Mouse (Mus musculus) C2C12 (cell line): ENCODE results near the gene Mreg.

Experiments used
- CEBPB ChIP-seq: IDR thresholded peaks from one replicate; pipeline ENCODE4 v1.6.1; 2011; ENCODE audit warnings: low read depth, mild to moderate bottlenecking, control low read depth, moderate library complexity
- CTCF ChIP-seq: IDR thresholded peaks from one replicate; pipeline ENCODE4 v1.5.1; 2011; ENCODE audit not compliant: control insufficient read depth, insufficient read depth, insufficient read length
- MAX ChIP-seq: IDR thresholded peaks from one replicate; pipeline ENCODE4 v1.6.1; 2011; ENCODE audit warnings: mild to moderate bottlenecking, control low read depth
- USF1 ChIP-seq: IDR thresholded peaks from one replicate; pipeline ENCODE4 v1.6.1; 2011; ENCODE audit warnings: low read depth, mild to moderate bottlenecking, control low read depth, moderate library complexity

DNA sequence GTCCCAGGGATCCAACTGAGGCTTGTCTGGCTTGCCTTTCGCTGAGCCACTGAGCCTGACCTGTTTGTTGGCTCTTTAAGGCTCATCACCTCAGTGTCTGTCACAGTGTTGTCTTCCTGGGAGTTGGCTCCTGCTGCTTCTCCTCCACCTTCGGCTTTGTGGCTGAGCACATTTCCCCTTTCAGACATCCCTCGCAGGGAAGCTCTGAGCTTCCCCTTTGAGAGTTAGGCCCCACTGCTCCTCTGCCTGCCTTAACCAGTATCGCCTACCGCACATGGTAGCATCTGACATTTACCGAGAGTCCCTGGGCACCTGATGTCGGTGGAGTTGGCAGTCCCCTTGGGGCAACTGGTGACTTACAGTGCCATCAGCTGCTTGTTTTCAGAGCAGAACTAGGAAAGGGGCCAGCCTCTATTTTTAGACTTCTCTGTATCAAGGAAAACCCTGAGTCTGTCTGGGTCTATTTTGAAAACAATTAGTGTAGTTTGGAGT lies 2.4 kb upstream of the Mreg start:
- TF ChIP-seq MAX (no peak), CTCF (no peak), CEBPB (no peak), USF1 (no peak)
